Mouse (Mus musculus): ENCODE measurements at regions not wholly inside any gene's neighbourhood (a gene's known extent, or its start where the extent isn't known, plus 50 kb on each side); places are given as distances from the start of the nearest gene placed in this dataset.

DNA sequence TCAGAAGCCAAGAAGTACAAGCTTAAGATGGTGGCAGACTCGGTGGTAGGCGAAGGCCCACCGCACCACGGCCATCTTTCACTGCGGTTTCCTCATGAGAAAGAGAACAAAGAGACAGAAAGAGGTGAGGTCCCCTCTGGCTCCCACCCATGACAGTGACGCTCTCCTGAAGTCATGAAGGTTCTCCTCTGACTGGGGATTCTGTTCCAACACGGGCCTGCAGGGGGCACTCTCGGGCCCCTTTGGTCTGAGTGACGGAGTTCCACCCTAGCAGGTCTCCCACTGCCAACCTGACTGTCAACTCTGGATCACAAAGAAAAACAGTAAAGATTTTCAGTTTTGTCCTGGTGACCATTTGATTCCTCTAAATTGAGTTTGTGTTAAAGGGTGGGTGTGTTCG lies 182.9 kb upstream of the Ipo5 start:
- Histone ChIP-seq H3K27me3 (replicated peaks; ENCODE audit: control insufficient read depth, insufficient read depth, low read length) (no peaks in the 10 kb centered on the region), H3K4me1 (replicated peaks; ENCODE audit: control insufficient read depth, insufficient read depth, low read length) (no peaks in the 10 kb centered on the region), H3K27ac (ENCODE audit: low read depth, low read length) (no peak overlapping the region), H3K4me2 (replicated peaks; ENCODE audit: low read depth) (no peak overlapping the region), H3K4me3 (ENCODE audit: low read depth, low read length) (no peak overlapping the region), H3K9me3 (ENCODE audit: control insufficient read depth) (no peaks in the 10 kb centered on the region), H3K36me3 (ENCODE audit: control insufficient read depth, insufficient read depth) (no peaks in the 10 kb centered on the region), H3K9ac (ENCODE audit: low read depth, low read length) (no peak overlapping the region)
- TF ChIP-seq CTCF (IDR thresholded peaks at IDR 0.05; ENCODE audit: low read depth) = no peak
- no peak for ATAC-seq
- 84% methylated on average over 10 of the region's 10 CpGs for WGBS

DNA sequence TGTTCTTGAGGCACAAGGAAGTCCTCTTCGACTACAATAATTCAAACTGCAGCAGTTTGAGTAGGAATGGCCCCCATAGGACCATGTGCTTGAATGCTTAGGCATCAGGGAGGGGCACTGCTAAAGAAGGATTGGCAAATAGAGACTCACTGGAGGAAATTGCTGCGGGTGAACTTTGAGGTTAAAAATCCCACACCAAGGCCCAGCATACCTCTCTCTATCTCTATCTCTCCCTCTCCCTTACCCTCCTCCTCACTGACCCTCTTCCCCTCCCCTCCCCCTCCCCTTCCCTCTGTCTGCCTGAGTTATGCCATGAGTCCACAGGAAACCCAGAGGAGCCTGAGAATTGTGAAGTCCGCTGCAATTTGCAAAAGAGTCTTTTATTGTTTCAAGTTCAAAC lies 180.8 kb upstream of the Ipo5 start:
- Histone ChIP-seq H3K27ac (ENCODE audit: low read depth, low read length) (no peak overlapping the region), H3K4me3 (ENCODE audit: low read depth, low read length) (no peak overlapping the region), H3K9me3 (ENCODE audit: control insufficient read depth) (no peaks in the 10 kb centered on the region), H3K9ac (ENCODE audit: low read depth, low read length) (no peak overlapping the region), H3K36me3 (ENCODE audit: control insufficient read depth, insufficient read depth) (no peaks in the 10 kb centered on the region), H3K27me3 (replicated peaks; ENCODE audit: control insufficient read depth, insufficient read depth, low read length) (no peaks in the 10 kb centered on the region), H3K4me1 (replicated peaks; ENCODE audit: control insufficient read depth, insufficient read depth, low read length) (no peaks in the 10 kb centered on the region), H3K4me2 (replicated peaks; ENCODE audit: low read depth) (no peak overlapping the region)
- 26% methylated on average over 3 of the region's 3 CpGs for WGBS
- no peak for TF ChIP-seq CTCF (IDR thresholded peaks at IDR 0.05; ENCODE audit: low read depth)
- ATAC-seq = no peak

DNA sequence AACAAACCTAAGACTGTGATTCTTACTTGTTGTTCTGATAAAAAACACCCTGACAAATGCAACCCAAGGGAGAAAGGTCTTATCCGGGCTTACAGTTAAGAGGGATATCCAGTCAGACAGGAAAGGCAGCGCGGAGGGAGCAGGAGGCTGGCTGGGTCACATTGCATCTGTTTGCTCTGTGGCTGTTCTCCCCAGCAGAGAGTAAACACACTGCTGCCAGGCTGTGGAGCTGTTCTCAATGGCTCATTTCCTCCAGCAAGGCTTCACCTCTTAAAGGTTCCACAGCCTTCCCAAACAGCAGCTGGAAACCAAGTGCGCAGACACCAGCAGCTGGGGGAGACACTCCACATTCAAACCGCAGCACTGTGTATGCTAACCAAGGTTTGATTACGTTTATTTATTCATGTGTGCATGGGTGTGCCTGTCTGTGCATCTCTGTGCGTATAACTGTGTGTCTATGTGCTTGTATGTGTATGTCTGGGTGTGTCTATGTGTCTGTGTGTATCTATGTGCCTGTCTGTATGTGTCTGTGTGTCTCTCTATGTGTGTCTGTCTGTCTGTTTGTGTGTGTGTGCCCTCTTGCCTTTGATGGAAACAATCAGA lies 179.2 kb upstream of the Ipo5 start:
- H3K4me3 ChIP-seq (ENCODE audit: low read depth, low read length) = no peak overlapping the region

GRCm38 (mm10) chr14:120732400-120733138 lies 178.5 kb upstream of the Ipo5 start:
- H3K36me3 ChIP-seq (ENCODE audit: control insufficient read depth, insufficient read depth) = no peaks in the 10 kb centered on the region
- no peak for TF ChIP-seq CTCF (IDR thresholded peaks at IDR 0.05; ENCODE audit: low read depth)
- no peak for ATAC-seq
- no peak overlapping the region for H3K4me2 ChIP-seq (replicated peaks; ENCODE audit: low read depth)
- H3K9ac ChIP-seq (ENCODE audit: low read depth, low read length) = no peak overlapping the region
- no peak overlapping the region for H3K27ac ChIP-seq (ENCODE audit: low read depth, low read length)
- H3K4me3 ChIP-seq (ENCODE audit: low read depth, low read length) = no peak overlapping the region
- no peaks in the 10 kb centered on the region for H3K4me1 ChIP-seq (replicated peaks; ENCODE audit: control insufficient read depth, insufficient read depth, low read length)
- WGBS = 69% methylated on average over 15 of the region's 15 CpGs
- H3K27me3 ChIP-seq (replicated peaks; ENCODE audit: control insufficient read depth, insufficient read depth, low read length) = no peaks in the 10 kb centered on the region
- no peaks in the 10 kb centered on the region for H3K9me3 ChIP-seq (ENCODE audit: control insufficient read depth)

More for the DNA sequence above, 179.2 kb upstream of the Ipo5 start:
- Histone ChIP-seq H3K27ac (ENCODE audit: low read depth, low read length) (no peak overlapping the region), H3K27me3 (replicated peaks; ENCODE audit: control insufficient read depth, insufficient read depth, low read length) (no peaks in the 10 kb centered on the region), H3K4me2 (replicated peaks; ENCODE audit: low read depth) (no peak overlapping the region), H3K9me3 (ENCODE audit: control insufficient read depth) (no peaks in the 10 kb centered on the region), H3K36me3 (ENCODE audit: control insufficient read depth, insufficient read depth) (no peaks in the 10 kb centered on the region), H3K4me1 (replicated peaks; ENCODE audit: control insufficient read depth, insufficient read depth, low read length) (no peaks in the 10 kb centered on the region), H3K9ac (ENCODE audit: low read depth, low read length) (no peak overlapping the region)
- no peak for ATAC-seq
- TF ChIP-seq CTCF (IDR thresholded peaks at IDR 0.05; ENCODE audit: low read depth) = no peak
- WGBS = 38% methylated on average over 7 of the region's 7 CpGs

DNA sequence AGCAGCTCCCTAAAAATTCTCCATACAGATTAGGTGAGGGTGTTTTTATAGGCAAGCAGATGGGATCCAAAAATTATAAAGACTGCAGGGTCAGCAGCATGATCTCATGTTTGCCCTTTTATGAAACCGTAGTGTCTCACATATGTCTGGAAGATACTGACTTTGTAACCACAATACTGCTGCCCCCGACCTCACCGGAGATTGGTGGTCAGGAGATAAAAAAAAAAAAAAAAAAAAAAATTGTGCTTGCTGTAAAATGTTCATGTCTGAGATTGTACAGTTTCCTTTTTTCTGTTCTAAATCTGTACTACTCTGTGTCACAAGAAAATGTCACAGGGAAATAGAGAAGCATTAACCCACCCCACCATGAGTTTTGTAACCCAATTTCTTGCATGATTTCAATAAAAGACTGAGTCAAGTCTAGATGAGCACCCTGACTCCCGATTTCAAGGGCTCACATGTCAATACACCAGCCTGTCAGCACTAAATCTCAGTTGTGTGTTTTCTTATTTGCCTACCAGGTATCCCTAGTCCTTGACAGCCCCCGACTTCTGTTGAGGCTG lies 169.5 kb upstream of the Ipo5 start:
- H3K36me3 ChIP-seq (ENCODE audit: control insufficient read depth, insufficient read depth) = no peaks in the 10 kb centered on the region
- no peak for TF ChIP-seq CTCF (IDR thresholded peaks at IDR 0.05; ENCODE audit: low read depth)
- H3K9ac ChIP-seq (ENCODE audit: low read depth, low read length) = no peak overlapping the region
- H3K4me2 ChIP-seq (replicated peaks; ENCODE audit: low read depth) = no peak overlapping the region
- no peaks in the 10 kb centered on the region for H3K4me1 ChIP-seq (replicated peaks; ENCODE audit: control insufficient read depth, insufficient read depth, low read length)
- H3K27me3 ChIP-seq (replicated peaks; ENCODE audit: control insufficient read depth, insufficient read depth, low read length) = no peaks in the 10 kb centered on the region
- ATAC-seq = no peak
- H3K4me3 ChIP-seq (ENCODE audit: low read depth, low read length) = no peak overlapping the region
- no peak overlapping the region for H3K27ac ChIP-seq (ENCODE audit: low read depth, low read length)
- no peaks in the 10 kb centered on the region for H3K9me3 ChIP-seq (ENCODE audit: control insufficient read depth)
- 80% methylated on average over 5 of the region's 5 CpGs for WGBS

GRCm38 (mm10) chr14:120754011-120754410 lies 157.0 kb upstream of the Ipo5 start:
- H3K27ac ChIP-seq (ENCODE audit: low read depth, low read length) = no peak overlapping the region
- 80% methylated on average over 1 of the region's 1 CpGs for WGBS
- no peaks in the 10 kb centered on the region for H3K9me3 ChIP-seq (ENCODE audit: control insufficient read depth)
- no peaks in the 10 kb centered on the region for H3K4me1 ChIP-seq (replicated peaks; ENCODE audit: control insufficient read depth, insufficient read depth, low read length)
- no peak overlapping the region for H3K9ac ChIP-seq (ENCODE audit: low read depth, low read length)
- H3K27me3 ChIP-seq (replicated peaks; ENCODE audit: control insufficient read depth, insufficient read depth, low read length) = no peaks in the 10 kb centered on the region
- no peak overlapping the region for H3K4me3 ChIP-seq (ENCODE audit: low read depth, low read length)
- H3K4me2 ChIP-seq (replicated peaks; ENCODE audit: low read depth) = no peak overlapping the region
- H3K36me3 ChIP-seq (ENCODE audit: control insufficient read depth, insufficient read depth) = no peaks in the 10 kb centered on the region
- no peak for TF ChIP-seq CTCF (IDR thresholded peaks at IDR 0.05; ENCODE audit: low read depth)
- ATAC-seq = no peak
